Mouse (Mus musculus) layer of hippocampus, adult 11-12 months (tissue): Measurements from ENCODE around the gene Lmbr1l.
"Not testable (repeated sequence)": the region's sequence is repeated elsewhere in the genome, so short reads cannot be mapped to it uniquely, and the experiment has no call there.

ENCODE experiments used
- DNase-seq: peaks from one replicate; pipeline ENCODE4 v3.0.0; 2022; ENCODE audit warnings: low spot score

Lmbr1l gene

GRCm38 (mm10) chr15:98934217-98934839 is 16.3 kb upstream of the Lmbr1l start, which contains the start of gene Tuba1b:
TSS of gene Tuba1b (minus strand) at chr15:98934565.
- DNase-seq, result peak; percentile 92

DNA sequence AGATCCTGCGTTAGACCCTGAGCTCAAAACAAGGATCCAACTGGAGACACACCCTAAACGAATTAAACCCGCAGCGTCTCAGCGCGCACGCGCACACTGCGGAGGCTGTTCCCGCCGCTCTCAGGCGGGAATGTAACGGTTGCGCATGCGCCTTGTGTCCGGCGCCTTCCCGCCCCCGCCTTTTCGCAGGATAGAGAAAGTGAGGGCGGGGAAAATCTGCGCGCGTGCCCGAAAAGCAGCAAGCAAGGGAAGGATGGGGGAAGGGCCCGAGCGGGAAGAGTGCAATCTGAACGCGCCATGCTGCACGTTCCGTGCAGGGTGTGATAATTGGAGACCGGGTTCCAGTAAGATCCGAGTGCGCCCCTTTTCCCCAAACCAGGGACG is 15.8 kb upstream of the Lmbr1l start:
- DNase-seq, result peak; percentile 97

- DNase-seq, result not testable (repeated sequence)
Measured at GRCm38 (mm10) chr15:98933004-98933671, 15.1 kb upstream of the Lmbr1l start.

DNA sequence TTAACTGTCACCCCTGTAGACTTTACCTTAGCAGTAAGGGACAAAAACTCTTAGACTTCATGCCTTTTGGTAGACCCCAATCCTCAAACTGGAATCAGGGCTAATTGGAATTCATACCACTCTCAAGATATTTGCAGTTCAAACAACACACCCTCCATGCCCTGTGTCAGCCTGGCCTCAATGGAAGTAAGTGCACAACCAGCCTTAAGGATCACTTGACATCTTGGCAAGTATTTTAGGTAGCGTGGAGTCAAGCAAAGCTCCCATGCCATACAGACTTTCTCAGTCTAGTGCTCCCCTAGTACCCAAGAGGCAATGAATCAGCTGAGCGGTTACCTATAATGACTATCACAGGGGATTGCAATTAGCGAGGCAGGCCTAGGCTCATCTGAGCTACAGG is 13.0 kb upstream of the Lmbr1l start:
- DNase-seq, result no peak

DNA sequence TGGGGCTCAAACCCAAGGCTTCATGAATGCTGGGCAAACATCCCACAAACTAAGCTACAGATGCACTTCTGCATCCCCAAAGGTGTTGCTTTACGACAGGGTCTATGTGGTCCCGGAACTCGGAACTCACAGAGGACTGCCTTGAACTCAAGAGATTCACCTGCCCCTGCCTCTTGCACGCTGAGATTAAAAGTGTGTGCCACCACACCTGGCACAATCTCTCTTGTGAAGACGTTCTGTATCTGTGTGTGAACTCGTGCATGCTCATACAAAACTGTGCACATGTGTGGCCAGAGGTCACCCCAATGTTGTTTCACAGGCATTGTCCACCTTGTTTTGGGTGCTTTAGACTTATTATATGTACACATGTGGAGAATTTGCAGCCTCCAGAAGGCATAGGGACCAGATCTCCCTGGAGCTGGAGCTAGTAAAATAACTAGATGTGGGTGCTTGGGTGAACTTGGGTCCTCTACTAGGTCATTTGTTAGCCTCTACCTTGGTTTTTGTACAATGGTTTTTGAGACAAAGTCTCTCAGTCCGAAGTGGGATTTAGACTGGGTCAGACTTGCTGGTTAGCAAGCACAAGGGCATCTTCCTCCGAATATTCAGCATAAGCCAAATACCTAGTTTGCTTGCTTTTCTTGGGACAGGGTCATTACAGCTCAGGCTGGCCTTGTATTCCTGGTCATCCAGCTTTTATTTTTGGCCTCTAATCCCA is 12.1 kb upstream of the Lmbr1l start:
- no peak for DNase-seq

DNA sequence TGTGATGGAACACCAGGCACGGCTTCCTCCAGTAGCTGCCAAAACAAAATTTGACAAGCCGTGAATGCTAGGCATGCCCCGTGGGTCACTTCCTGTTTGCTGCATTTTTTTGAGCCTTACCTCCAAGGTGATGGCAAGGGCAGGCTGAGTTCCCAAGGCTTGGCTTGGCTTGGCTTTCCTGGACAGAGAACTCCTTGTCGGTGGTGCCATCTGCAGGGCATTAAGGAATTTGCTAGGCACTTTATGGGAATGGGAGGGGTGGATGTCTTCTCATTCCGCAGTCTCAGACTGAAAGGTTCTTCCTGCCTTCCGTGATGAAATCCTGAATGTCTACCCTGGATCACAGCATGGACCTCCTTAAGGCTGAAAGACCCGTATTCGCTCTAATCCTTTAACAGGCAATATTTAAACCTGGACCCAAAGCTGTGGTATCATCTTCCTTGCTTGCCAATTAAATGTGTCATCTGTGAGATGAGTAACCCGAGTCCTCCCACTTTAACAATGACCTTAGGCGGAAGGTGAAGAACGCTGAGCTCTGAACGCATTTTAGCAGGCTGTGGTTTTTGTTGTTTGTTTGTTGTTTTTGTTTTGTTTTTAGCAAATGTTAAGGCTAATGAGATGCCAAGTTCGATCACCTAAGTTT is 10.7 kb upstream of the Lmbr1l start:
- DNase-seq, result peak; percentile 74

DNA sequence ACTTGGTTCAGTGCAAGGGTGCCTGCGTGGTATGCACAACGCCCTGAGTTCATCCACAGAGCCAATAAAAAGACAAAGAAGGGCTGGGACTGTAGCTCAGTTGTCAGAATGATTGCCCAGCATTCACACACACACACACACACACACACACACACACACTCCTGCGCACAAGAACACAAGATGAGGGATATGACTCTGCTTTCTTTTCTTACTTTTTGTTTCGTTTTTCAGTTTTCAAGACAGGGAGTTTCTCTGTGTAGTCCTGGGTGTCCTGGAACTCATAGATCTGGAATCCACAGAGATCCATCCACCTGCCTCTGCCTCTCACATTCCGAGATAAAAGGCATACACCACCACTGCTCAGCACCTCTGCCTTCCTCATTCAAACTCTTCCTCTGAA is 9.5 kb upstream of the Lmbr1l start:
- no peak for DNase-seq

DNA sequence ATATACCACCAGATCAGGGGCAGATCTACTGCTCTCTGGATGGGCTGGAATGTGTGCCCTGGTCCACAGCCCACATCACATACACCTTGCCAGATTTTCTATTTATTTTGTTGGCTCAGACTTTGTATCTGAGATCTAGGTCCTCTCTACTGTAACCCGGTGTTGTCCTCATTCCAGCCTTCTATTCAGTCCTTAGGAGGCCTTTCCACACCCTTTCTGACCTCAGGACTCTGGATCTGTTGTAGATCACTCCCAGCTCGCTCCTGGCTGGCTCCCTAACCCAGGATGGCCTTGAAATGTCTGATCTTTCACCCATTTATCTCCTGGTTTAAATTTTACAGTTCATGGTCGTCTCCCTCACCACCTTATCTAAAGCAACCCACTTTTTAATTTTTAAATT is 6.7 kb upstream of the Lmbr1l start:
- DNase-seq, result no peak

- DNase-seq, result no peak
Measured at GRCm38 (mm10) chr15:98923031-98923537, 5.1 kb upstream of the Lmbr1l start.

DNA sequence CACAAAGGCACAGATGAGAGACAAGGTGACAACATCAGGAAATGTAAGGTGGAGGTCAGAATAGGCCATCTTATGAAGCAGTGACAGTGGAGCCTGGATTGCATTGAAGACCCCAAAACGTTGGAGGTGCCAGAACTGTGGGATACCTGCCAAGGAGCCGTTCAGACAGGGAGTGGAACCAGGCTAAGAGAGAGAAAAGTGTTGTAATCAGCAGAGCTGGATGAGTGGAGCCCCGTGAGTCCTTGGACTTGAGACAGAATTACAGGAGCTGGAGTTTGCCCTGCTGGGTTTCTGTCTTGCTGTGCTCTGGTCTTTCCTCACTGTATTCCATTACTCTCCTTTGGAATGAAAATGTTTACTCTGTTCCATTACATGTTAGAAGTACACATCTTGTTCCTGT is 4.5 kb upstream of the Lmbr1l start:
- DNase-seq, result no peak

- DNase-seq, result no peak
Measured at GRCm38 (mm10) chr15:98921510-98921909, 3.5 kb upstream of the Lmbr1l start.

GRCm38 (mm10) chr15:98918499-98918895 is 466 bp upstream of the Lmbr1l start:
- not testable (repeated sequence) for DNase-seq

- peak; percentile 18 for DNase-seq
Measured at GRCm38 (mm10) chr15:98917091-98917490, 940 bp downstream of the Lmbr1l start.

DNA sequence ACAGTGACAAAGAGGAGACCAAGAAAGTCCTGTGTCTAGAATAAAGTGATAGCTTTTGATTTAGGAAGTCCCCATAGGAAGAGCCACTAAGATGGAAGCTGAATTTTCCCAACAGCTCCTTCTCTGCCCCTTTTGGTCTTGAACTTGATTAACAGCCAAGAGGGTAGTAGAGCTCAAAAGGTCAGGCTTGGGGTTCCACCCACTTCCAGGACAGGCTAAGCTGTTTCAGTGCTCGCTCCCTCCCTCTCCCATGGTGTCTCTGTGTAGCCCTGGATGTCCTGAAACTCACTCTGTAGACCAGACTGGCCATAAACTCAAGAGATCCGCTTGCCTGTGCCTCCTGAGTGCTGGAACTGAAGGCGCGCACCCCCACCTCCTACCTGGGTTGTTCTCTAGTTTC is 2.0 kb downstream of the Lmbr1l start:
- DNase-seq, result no peak

GRCm38 (mm10) chr15:98914903-98915302 is 3.1 kb downstream of the Lmbr1l start:
- DNase-seq, result no peak

GRCm38 (mm10) chr15:98904692-98905091 is 13.3 kb downstream of the Lmbr1l start:
- no peak for DNase-seq

GRCm38 (mm10) chr15:98902600-98902999 is 15.4 kb downstream of the Lmbr1l start:
- DNase-seq, result no peak

DNA sequence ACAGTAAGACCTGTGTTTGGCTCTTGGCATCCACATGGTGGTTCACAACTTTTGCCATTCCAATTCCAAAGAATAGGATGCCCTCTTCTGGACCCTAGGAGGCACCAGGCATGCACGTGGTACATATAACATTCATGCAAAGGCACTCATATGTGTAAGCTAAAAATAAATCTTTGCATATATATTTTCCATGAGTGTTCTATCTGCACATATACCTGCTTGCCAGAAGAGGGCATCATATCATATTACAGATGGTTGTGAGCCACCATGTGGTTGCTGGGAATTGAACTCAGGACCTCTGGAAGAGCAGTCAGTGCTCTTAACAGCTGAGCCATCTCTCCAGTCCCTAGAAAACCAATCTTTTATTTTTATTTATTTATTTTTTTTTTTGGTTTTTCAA is 16.5 kb downstream of the Lmbr1l start:
- DNase-seq, result no peak

GRCm38 (mm10) chr15:98897928-98898800 is 19.9 kb downstream of the Lmbr1l start, which contains the start of gene Dhh:
TSS of gene Dhh (minus strand) at chr15:98898540.
- no peak for DNase-seq

DNA sequence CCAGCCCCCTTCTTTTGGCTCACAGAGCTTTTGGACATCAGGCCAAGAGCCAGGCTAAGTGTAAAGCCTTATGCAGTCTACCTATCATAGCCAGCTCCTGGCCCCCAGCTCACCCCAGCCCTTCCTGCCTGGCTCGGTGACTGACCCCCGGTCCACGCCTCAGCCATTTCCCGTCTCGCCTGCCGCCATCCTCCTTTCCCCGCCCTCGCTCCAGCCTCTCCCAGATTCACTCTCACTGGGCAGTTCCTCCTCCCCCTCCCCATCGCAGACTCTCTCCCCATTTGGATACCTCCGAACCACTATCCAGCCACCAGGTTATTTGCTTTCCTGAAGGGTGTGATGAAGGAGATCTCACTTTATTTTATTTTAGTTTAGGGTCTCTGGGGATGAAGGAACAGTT is 20.5 kb downstream of the Lmbr1l start:
- DNase-seq, result no peak
